ENCODE assay signal across 8 mouse cellular contexts in genomic region chr2:28641435-28641941, GRCm38 (mm10). TPM values are rescaled to one million over a fixed set of nuclear protein-coding genes. Genes with fewer than 3 reads are reported as not detected.
DNase-seq lines count a peak whose midpoint lies in the region; ATAC-seq and TF ChIP-seq lines count a peak whose summit lies in the region.

No protein-coding gene starts in this region.

- under 1% methylated on average over 43 of the region's 43 CpGs for WGBS in hindbrain, embryonic 16.5 days
- under 1% methylated on average over 43 of the region's 43 CpGs for WGBS in liver, embryonic 15.5 days (ENCODE audit: insufficient replicate concordance)

- peak overlapping the region; percentile 81 for H3K4me2 ChIP-seq in hindbrain, embryonic 16.5 days (ENCODE audit: low read length)
- peak overlapping the region; percentile 89 for H3K4me2 ChIP-seq in liver, embryonic 15.5 days

- peak; percentile 24 to 35 for DNase-seq in frontal cortex, postnatal 36 days (ENCODE audit: low spot score in 2 of 2)
- DNase-seq in frontal cortex, postnatal 10 days (ENCODE audit: low spot score in 2 of 2): no peak
- DNase-seq in 3T3-L1 (ENCODE audit: low read depth, low spot score): peak; percentile 22
- peak; percentile 52 for DNase-seq in brain, embryonic 14.5 days (ENCODE audit: low read depth)
- peak; percentile 30 for DNase-seq in splenic B cell, adult 2 months (ENCODE audit: low read depth, low spot score)
- no peak for DNase-seq in cerebellum, adult 8-10 months

- peak; percentile 81 for ATAC-seq in hindbrain, embryonic 16.5 days
- ATAC-seq in liver, embryonic 15.5 days (ENCODE audit: insufficient read depth): peak; percentile 31

- TF ChIP-seq CTCF in brain, embryonic 14.5 days (IDR thresholded peaks at IDR 0.05; ENCODE audit: borderline replicate concordance, extremely low read depth, insufficient read depth, insufficient read length): no peak

- peak overlapping the region; percentile 95 for H3K27ac ChIP-seq in hindbrain, embryonic 16.5 days (ENCODE audit: low read depth, low read length)
- peak overlapping the region; percentile 91 for H3K27ac ChIP-seq in liver, embryonic 15.5 days (replicated peaks)

- no peaks in the 10 kb centered on the region for H3K27me3 ChIP-seq in hindbrain, embryonic 16.5 days (replicated peaks; ENCODE audit: control insufficient read depth, insufficient read depth, low read length)
- H3K27me3 ChIP-seq in liver, embryonic 15.5 days: no peaks in the 10 kb centered on the region
- no peaks in the 10 kb centered on the region for H3K27me3 ChIP-seq in splenic B cell, adult 2 months (ENCODE audit: control insufficient read depth, insufficient read depth, low read length, poor library complexity, severe bottlenecking)

- peaks cover 20% of the 10 kb centered on the region for H3K4me1 ChIP-seq in hindbrain, embryonic 16.5 days (ENCODE audit: control insufficient read depth, insufficient read depth, low read depth, low read length)
- H3K4me1 ChIP-seq in liver, embryonic 15.5 days (replicated peaks): peaks cover 55% of the 10 kb centered on the region

- no peaks in the 10 kb centered on the region for H3K9me3 ChIP-seq in hindbrain, embryonic 16.5 days (ENCODE audit: control insufficient read depth, low read length)
- no peaks in the 10 kb centered on the region for H3K9me3 ChIP-seq in liver, embryonic 15.5 days (replicated peaks)

- TF ChIP-seq POLR2A in brain, embryonic 14.5 days (IDR thresholded peaks at IDR 0.05; ENCODE audit: borderline replicate concordance, extremely low read depth, insufficient read depth, insufficient read length, poor library complexity, severe bottlenecking): no peak

- peak overlapping the region; percentile 91 for H3K9ac ChIP-seq in hindbrain, embryonic 16.5 days (ENCODE audit: low read depth, low read length)
- H3K9ac ChIP-seq in liver, embryonic 15.5 days: peak overlapping the region; percentile 86

- H3K36me3 ChIP-seq in hindbrain, embryonic 16.5 days (ENCODE audit: control insufficient read depth, insufficient read depth, low read length): no peaks in the 10 kb centered on the region
- H3K36me3 ChIP-seq in liver, embryonic 15.5 days (replicated peaks): no peaks in the 10 kb centered on the region
- H3K36me3 ChIP-seq in splenic B cell, adult 2 months (ENCODE audit: control insufficient read depth, insufficient read depth, low read length, poor library complexity, severe bottlenecking): no peaks in the 10 kb centered on the region

- peak overlapping the region; percentile 100 for H3K4me3 ChIP-seq in hindbrain, embryonic 16.5 days (ENCODE audit: low read length)
- H3K4me3 ChIP-seq in liver, embryonic 15.5 days (replicated peaks): peak overlapping the region; percentile 99

RNA-seq across cellular contexts. Expression of gene Tsc1, which starts 0.5 kb away (rescaled TPM):
- polyA plus RNA-seq in brain, embryonic 14.5 days (2012; rRNA removed): 35.8 and 40.6 TPM in 2 replicates
- 28.8 and 30.6 TPM in 2 replicates for polyA plus RNA-seq in hindbrain, embryonic 16.5 days (2015; fragmentation: Nextera tagmentation; extraction: Ambion mirVana)
- polyA plus RNA-seq in liver, embryonic 15.5 days (2015; fragmentation: Nextera tagmentation; extraction: Ambion mirVana): 8.9 and 10.0 TPM in 2 replicates

RNA-seq across cellular contexts. Expression of gene Gfi1b, which starts 19.7 kb away (rescaled TPM):
- polyA plus RNA-seq in brain, embryonic 14.5 days (2012; rRNA removed): 0.09 and 0.33 TPM in 2 replicates
- polyA plus RNA-seq in hindbrain, embryonic 16.5 days (2015; fragmentation: Nextera tagmentation; extraction: Ambion mirVana): not detected in 2 replicates
- 88.2 and 91.9 TPM in 2 replicates for polyA plus RNA-seq in liver, embryonic 15.5 days (2015; fragmentation: Nextera tagmentation; extraction: Ambion mirVana)

RNA-seq across cellular contexts. Expression of gene Gtf3c5, which starts 57.9 kb away (rescaled TPM):
- polyA plus RNA-seq in brain, embryonic 14.5 days (2012; rRNA removed): 45.9 and 51.4 TPM in 2 replicates
- polyA plus RNA-seq in hindbrain, embryonic 16.5 days (2015; fragmentation: Nextera tagmentation; extraction: Ambion mirVana): 39.5 and 44.1 TPM in 2 replicates
- 12.6 and 14.3 TPM in 2 replicates for polyA plus RNA-seq in liver, embryonic 15.5 days (2015; fragmentation: Nextera tagmentation; extraction: Ambion mirVana)

RNA-seq across cellular contexts. Expression of gene Spaca9, which starts 58.0 kb away (rescaled TPM):
- polyA plus RNA-seq in brain, embryonic 14.5 days (2012; rRNA removed): 1.5 and 2.4 TPM in 2 replicates
- 3.2 and 3.4 TPM in 2 replicates for polyA plus RNA-seq in hindbrain, embryonic 16.5 days (2015; fragmentation: Nextera tagmentation; extraction: Ambion mirVana)
- polyA plus RNA-seq in liver, embryonic 15.5 days (2015; fragmentation: Nextera tagmentation; extraction: Ambion mirVana): 2.5 and 2.9 TPM in 2 replicates

RNA-seq across cellular contexts. Expression of gene Ak8, which starts 58.5 kb away (rescaled TPM):
- polyA plus RNA-seq in brain, embryonic 14.5 days (2012; rRNA removed): 1.3 and 1.5 TPM in 2 replicates
- polyA plus RNA-seq in hindbrain, embryonic 16.5 days (2015; fragmentation: Nextera tagmentation; extraction: Ambion mirVana): 2.9 and 3.3 TPM in 2 replicates
- polyA plus RNA-seq in liver, embryonic 15.5 days (2015; fragmentation: Nextera tagmentation; extraction: Ambion mirVana): 0.45 and 0.61 TPM in 2 replicates

Comparison
In these comparisons a context has a peak if more than half of its experiments do, and no peak if none do; other contexts are left out.
1. DNase-seq: peak in frontal cortex, postnatal 36 days (2 of 2), 3T3-L1 (single experiment), brain, embryonic 14.5 days (single experiment) and splenic B cell, adult 2 months (single experiment); none in frontal cortex, postnatal 10 days (0 of 2) and cerebellum, adult 8-10 months (single experiment).
2. RNA of gene Gfi1b, which starts 19.7 kb away (polyA plus RNA-seq): 88.2 to 91.9 TPM in liver, embryonic 15.5 days; 0.09 to 0.33 TPM in brain, embryonic 14.5 days and not detected in hindbrain, embryonic 16.5 days; every median in the first group is over 10 times any median in the second.